Mouse (Mus musculus): ENCODE measurements around the gene Il18r1. TPM values are rescaled to one million over a fixed set of nuclear protein-coding genes. Genes with fewer than 3 reads are reported as not detected.

Gene Il18r1
- polyA plus RNA-seq (2012; fragmentation: generic; extraction: Trizol), result not detected

GRCm38 (mm10) chr1:40465477-40466430 is at the start of gene Il18r1:
Gene Il18r1 (plus strand): TSS chr1:40465552.

DNA sequence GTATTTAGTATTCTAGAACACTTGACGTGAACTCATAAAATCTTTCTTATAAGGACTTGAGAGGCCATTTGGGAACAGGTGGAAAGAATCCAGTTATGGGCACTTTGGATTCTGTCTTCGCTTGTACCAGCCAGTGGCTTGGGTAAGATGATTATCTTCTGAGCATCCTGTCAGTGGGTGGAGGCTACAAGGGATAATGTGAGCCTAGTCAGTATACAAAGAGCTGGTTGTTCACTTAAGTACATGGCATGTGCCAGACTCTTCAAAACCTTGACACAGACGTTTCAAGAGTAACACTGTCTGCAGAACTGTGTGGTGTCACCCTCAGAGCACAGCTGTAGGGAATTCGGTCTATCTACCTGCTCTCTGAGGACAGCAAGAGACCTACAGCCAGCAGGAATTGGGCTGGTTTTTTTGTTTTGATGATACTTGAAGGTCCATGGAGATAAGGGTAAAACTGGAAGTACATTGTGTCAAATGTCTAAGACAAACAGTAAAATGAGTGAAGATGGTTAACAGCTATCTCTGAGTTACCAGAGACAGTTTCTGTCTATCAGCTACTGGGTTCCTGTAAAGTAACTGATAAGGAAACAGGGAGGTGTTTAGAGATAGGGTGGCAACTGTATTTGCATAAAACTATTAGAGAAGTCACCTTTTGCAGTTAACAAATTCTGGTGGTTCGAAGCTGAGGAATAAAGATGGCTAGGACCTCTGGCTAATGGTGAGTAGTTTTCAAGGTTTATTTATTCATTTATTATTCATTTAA is 36.3 kb upstream of the Il18r1 start, which contains the start of gene Il1rl1:
TSS of gene Il1rl1 (plus strand) at position 661 of the 766 bp plus-strand sequence.

DNA sequence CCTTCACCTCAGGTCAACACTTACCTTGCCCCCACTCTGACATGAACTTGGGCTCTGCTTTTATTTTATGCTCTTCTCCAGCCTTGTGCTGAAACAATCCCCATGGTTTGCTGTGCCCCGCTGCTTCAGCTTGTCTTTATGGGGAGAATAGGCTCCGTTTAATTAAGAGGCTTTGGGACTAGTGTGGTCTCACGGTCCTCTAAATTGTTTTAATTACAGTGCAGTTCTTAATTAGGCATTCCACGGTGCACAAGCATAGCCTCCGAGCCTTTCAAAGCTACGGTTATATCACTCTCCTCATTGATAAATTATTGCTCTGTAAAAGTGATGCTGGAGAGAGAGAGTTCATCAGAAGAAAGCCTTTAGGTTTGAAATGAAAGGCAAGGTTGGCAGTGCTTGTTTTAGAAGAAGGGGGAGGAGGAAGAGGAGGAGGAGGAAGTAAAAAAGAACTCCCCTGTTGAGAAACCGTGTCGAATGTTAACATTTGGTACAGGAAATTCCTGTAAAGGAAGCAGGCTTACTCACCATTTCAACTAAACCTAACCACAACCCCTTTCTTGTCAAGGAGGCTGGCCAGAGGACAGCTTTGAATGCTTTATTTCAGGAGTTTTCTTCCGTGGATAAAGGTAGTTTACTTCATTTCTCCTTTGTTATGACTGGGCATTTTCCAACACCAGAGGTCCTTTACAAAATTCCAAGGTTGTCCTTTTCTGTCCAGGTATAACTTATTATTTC is 49.7 kb downstream of the Il18r1 start, which contains the start of gene Il18rap:
TSS of gene Il18rap (plus strand) at position 512 of the 735 bp plus-strand sequence.

Other genes with a start within 250 kb of the Il18r1 start
- gene Il1r1, start 240.5 kb upstream of the Il18r1 start, polyA plus RNA-seq (2012; fragmentation: generic; extraction: Trizol), result 1 to 10 TPM in 1 of 2 experiments, under 1 TPM in 1; 0.28 to 5.0 TPM
- gene Il1rl2, start 140.9 kb upstream of the Il18r1 start, polyA plus RNA-seq (2012; fragmentation: generic; extraction: Trizol), result under 1 TPM in 1 of 2 experiments, not detected in 1; 0.01 TPM
- gene Il1rl1, start 36.0 kb upstream of the Il18r1 start, polyA plus RNA-seq (2012; fragmentation: generic; extraction: Trizol), result 1 to 10 TPM; 1.0 to 1.3 TPM
- under 1 TPM; 0.15 to 0.25 TPM for gene Il18rap, start 49.8 kb downstream of the Il18r1 start, polyA plus RNA-seq (2012; fragmentation: generic; extraction: Trizol)
- gene Slc9a4, start 114.5 kb downstream of the Il18r1 start, polyA plus RNA-seq (2012; fragmentation: generic; extraction: Trizol), result not detected
- under 1 TPM; 0.01 to 0.04 TPM for gene Slc9a2, start 215.0 kb downstream of the Il18r1 start, polyA plus RNA-seq (2012; fragmentation: generic; extraction: Trizol)